Mouse (Mus musculus): ENCODE measurements at regions not wholly inside any gene's neighbourhood (a gene's known extent, or its start where the extent isn't known, plus 50 kb on each side); places are given as distances from the start of the nearest gene placed in this dataset.

- TF ChIP-seq CTCF (IDR thresholded peaks at IDR 0.05; ENCODE audit: extremely low read depth, insufficient read depth, low read length) (no peak), POLR2A (IDR thresholded peaks at IDR 0.05; ENCODE audit: extremely low read depth, insufficient read depth, low read length) (no peak)
- no peaks in the 10 kb centered on the region for H3K4me1 ChIP-seq (ENCODE audit: control insufficient read depth, insufficient read depth, low read length)
These were observed 194.3 kb upstream of the Adra1b start for GRCm38 (mm10) chr11:44095280-44095679.

GRCm38 (mm10) chr11:44103188-44103840 is 202.3 kb upstream of the Adra1b start:
- Histone ChIP-seq H3K4me3 (ENCODE audit: insufficient read depth, low read length) (no peak overlapping the region), H3K27ac (ENCODE audit: insufficient read depth, low read length) (no peak overlapping the region), H3K4me1 (ENCODE audit: control insufficient read depth, insufficient read depth, low read length) (no peaks in the 10 kb centered on the region)
- TF ChIP-seq POLR2A (IDR thresholded peaks at IDR 0.05; ENCODE audit: extremely low read depth, insufficient read depth, low read length) = no peak
- TF ChIP-seq CTCF (IDR thresholded peaks at IDR 0.05; ENCODE audit: extremely low read depth, insufficient read depth, low read length) = no peak

More at GRCm38 (mm10) chr11:44095280-44095679, 194.3 kb upstream of the Adra1b start:
- no peak overlapping the region for H3K27ac ChIP-seq (ENCODE audit: insufficient read depth, low read length)
- H3K4me3 ChIP-seq (ENCODE audit: insufficient read depth, low read length) = no peak overlapping the region

- no peaks in the 10 kb centered on the region for H3K4me1 ChIP-seq (ENCODE audit: control insufficient read depth, insufficient read depth, low read length)
These were observed 202.8 kb upstream of the Adra1b start for GRCm38 (mm10) chr11:44103841-44104191.

GRCm38 (mm10) chr11:44106231-44106630 is 205.2 kb upstream of the Adra1b start:
- Histone ChIP-seq H3K27ac (ENCODE audit: insufficient read depth, low read length) (no peak overlapping the region), H3K4me1 (ENCODE audit: control insufficient read depth, insufficient read depth, low read length) (no peaks in the 10 kb centered on the region), H3K4me3 (ENCODE audit: insufficient read depth, low read length) (no peak overlapping the region)
- no peak for TF ChIP-seq CTCF (IDR thresholded peaks at IDR 0.05; ENCODE audit: extremely low read depth, insufficient read depth, low read length)
- TF ChIP-seq POLR2A (IDR thresholded peaks at IDR 0.05; ENCODE audit: extremely low read depth, insufficient read depth, low read length) = no peak

More at GRCm38 (mm10) chr11:44103841-44104191, 202.8 kb upstream of the Adra1b start:
- H3K4me3 ChIP-seq (ENCODE audit: insufficient read depth, low read length) = no peak overlapping the region
- no peak overlapping the region for H3K27ac ChIP-seq (ENCODE audit: insufficient read depth, low read length)
- TF ChIP-seq POLR2A (IDR thresholded peaks at IDR 0.05; ENCODE audit: extremely low read depth, insufficient read depth, low read length) = no peak
- no peak for TF ChIP-seq CTCF (IDR thresholded peaks at IDR 0.05; ENCODE audit: extremely low read depth, insufficient read depth, low read length)

GRCm38 (mm10) chr11:44111525-44111924 is 210.5 kb upstream of the Adra1b start:
- Histone ChIP-seq H3K4me3 (ENCODE audit: insufficient read depth, low read length) (no peak overlapping the region), H3K27ac (ENCODE audit: insufficient read depth, low read length) (no peak overlapping the region), H3K4me1 (ENCODE audit: control insufficient read depth, insufficient read depth, low read length) (no peaks in the 10 kb centered on the region)
- TF ChIP-seq CTCF (IDR thresholded peaks at IDR 0.05; ENCODE audit: extremely low read depth, insufficient read depth, low read length) (no peak), POLR2A (IDR thresholded peaks at IDR 0.05; ENCODE audit: extremely low read depth, insufficient read depth, low read length) (no peak)

GRCm38 (mm10) chr11:44127088-44127487 is 226.1 kb upstream of the Adra1b start:
- Histone ChIP-seq H3K27ac (ENCODE audit: insufficient read depth, low read length) (no peak overlapping the region), H3K4me1 (ENCODE audit: control insufficient read depth, insufficient read depth, low read length) (no peaks in the 10 kb centered on the region), H3K4me3 (ENCODE audit: insufficient read depth, low read length) (no peak overlapping the region)
- TF ChIP-seq POLR2A (IDR thresholded peaks at IDR 0.05; ENCODE audit: extremely low read depth, insufficient read depth, low read length) (no peak), CTCF (IDR thresholded peaks at IDR 0.05; ENCODE audit: extremely low read depth, insufficient read depth, low read length) (no peak)

- Histone ChIP-seq H3K27ac (ENCODE audit: insufficient read depth, low read length) (no peak overlapping the region), H3K4me3 (ENCODE audit: insufficient read depth, low read length) (no peak overlapping the region), H3K4me1 (ENCODE audit: control insufficient read depth, insufficient read depth, low read length) (no peaks in the 10 kb centered on the region)
- TF ChIP-seq POLR2A (IDR thresholded peaks at IDR 0.05; ENCODE audit: extremely low read depth, insufficient read depth, low read length) = no peak
These were observed 227.5 kb upstream of the Adra1b start for GRCm38 (mm10) chr11:44128481-44128880.

GRCm38 (mm10) chr11:44133244-44133643 is 232.2 kb upstream of the Adra1b start:
- TF ChIP-seq POLR2A (IDR thresholded peaks at IDR 0.05; ENCODE audit: extremely low read depth, insufficient read depth, low read length) = no peak
- TF ChIP-seq CTCF (IDR thresholded peaks at IDR 0.05; ENCODE audit: extremely low read depth, insufficient read depth, low read length) = no peak
- no peak overlapping the region for H3K4me3 ChIP-seq (ENCODE audit: insufficient read depth, low read length)
- H3K4me1 ChIP-seq (ENCODE audit: control insufficient read depth, insufficient read depth, low read length) = no peaks in the 10 kb centered on the region
- no peak overlapping the region for H3K27ac ChIP-seq (ENCODE audit: insufficient read depth, low read length)

GRCm38 (mm10) chr11:44136024-44136423 is 235.0 kb upstream of the Adra1b start:
- H3K4me3 ChIP-seq (ENCODE audit: insufficient read depth, low read length) = no peak overlapping the region
- TF ChIP-seq CTCF (IDR thresholded peaks at IDR 0.05; ENCODE audit: extremely low read depth, insufficient read depth, low read length) (no peak), POLR2A (IDR thresholded peaks at IDR 0.05; ENCODE audit: extremely low read depth, insufficient read depth, low read length) (no peak)
- H3K4me1 ChIP-seq (ENCODE audit: control insufficient read depth, insufficient read depth, low read length) = no peaks in the 10 kb centered on the region
- H3K27ac ChIP-seq (ENCODE audit: insufficient read depth, low read length) = no peak overlapping the region

- H3K4me1 ChIP-seq (ENCODE audit: control insufficient read depth, insufficient read depth, low read length) = no peaks in the 10 kb centered on the region
- TF ChIP-seq CTCF (IDR thresholded peaks at IDR 0.05; ENCODE audit: extremely low read depth, insufficient read depth, low read length) (no peak), POLR2A (IDR thresholded peaks at IDR 0.05; ENCODE audit: extremely low read depth, insufficient read depth, low read length) (no peak)
- H3K27ac ChIP-seq (ENCODE audit: insufficient read depth, low read length) = no peak overlapping the region
- no peak overlapping the region for H3K4me3 ChIP-seq (ENCODE audit: insufficient read depth, low read length)
These were observed 242.0 kb upstream of the Adra1b start for GRCm38 (mm10) chr11:44142996-44143395.
